Mouse (Mus musculus): ENCODE results near the gene Kif13a. TPM values are rescaled to one million over a fixed set of nuclear protein-coding genes. Genes with fewer than 3 reads are reported as not detected.

Kif13a gene
- total RNA-seq, 2 experiments from 2014 or later, result 24.6 to 28.2 TPM

- DNase-seq (ENCODE audit: low spot score in 2 of 2), result no peak
- intact Hi-C loops (cut with DNase I), result no loop called here
Measured at GRCm38 (mm10) chr13:46757946-46758345, 171.7 kb downstream of the Kif13a start.

- intact Hi-C loops (cut with DNase I), result no loop called here
- DNase-seq (ENCODE audit: low spot score in 2 of 2), result no peak
Measured at GRCm38 (mm10) chr13:46753294-46753693, 176.4 kb downstream of the Kif13a start.

- intact Hi-C loops (cut with DNase I), result no loop called here
- no peak for DNase-seq (ENCODE audit: low spot score in 2 of 2)
Measured at GRCm38 (mm10) chr13:46752566-46753229, 177.0 kb downstream of the Kif13a start.

- intact Hi-C loops (cut with DNase I), result no loop called here
- no peak for DNase-seq (ENCODE audit: low spot score in 2 of 2)
Measured at GRCm38 (mm10) chr13:46748138-46748873, 181.4 kb downstream of the Kif13a start.

- DNase-seq (ENCODE audit: low spot score in 2 of 2), result no peak
- intact Hi-C loops (cut with DNase I), result no loop called here
Measured at GRCm38 (mm10) chr13:46743821-46744220, 185.8 kb downstream of the Kif13a start.

GRCm38 (mm10) chr13:46742367-46742766 is 187.3 kb downstream of the Kif13a start:
- intact Hi-C loops (cut with DNase I), result no loop called here
- peak in 1 of 2 experiments; percentile 22 for DNase-seq (ENCODE audit: low spot score in 2 of 2)

- intact Hi-C loops (cut with DNase I), result no loop called here
- no peak for DNase-seq (ENCODE audit: low spot score in 2 of 2)
Measured at GRCm38 (mm10) chr13:46739426-46739825, 190.2 kb downstream of the Kif13a start.

- intact Hi-C loops (cut with DNase I), result no loop called here
- no peak for DNase-seq (ENCODE audit: low spot score in 2 of 2)
Measured at GRCm38 (mm10) chr13:46737482-46737881, 192.2 kb downstream of the Kif13a start.

GRCm38 (mm10) chr13:46736479-46736865 is 193.2 kb downstream of the Kif13a start:
- intact Hi-C loops (cut with DNase I), result no loop called here
- no peak for DNase-seq (ENCODE audit: low spot score in 2 of 2)

GRCm38 (mm10) chr13:46735808-46736478 is 193.7 kb downstream of the Kif13a start:
- intact Hi-C loops (cut with DNase I), result no loop called here
- peak; percentile 12 to 37 for DNase-seq (ENCODE audit: low spot score in 2 of 2)

GRCm38 (mm10) chr13:46735219-46735807 is 194.4 kb downstream of the Kif13a start:
- intact Hi-C loops (cut with DNase I), result no loop called here
- no peak for DNase-seq (ENCODE audit: low spot score in 2 of 2)

GRCm38 (mm10) chr13:46729998-46730397 is 199.7 kb downstream of the Kif13a start:
- no peak for DNase-seq (ENCODE audit: low spot score in 2 of 2)
- intact Hi-C loops (cut with DNase I), result loop anchor here (5.0 kb wide), 2 partner anchors 67 to 287 kb away; no protein-coding TSS in a partner anchor

- intact Hi-C loops (cut with DNase I), result loop anchor here (5.0 kb wide), 2 partner anchors 69 to 289 kb away; no protein-coding TSS in a partner anchor
- DNase-seq (ENCODE audit: low spot score in 2 of 2), result peak in 1 of 2 experiments; percentile 14
Measured at GRCm38 (mm10) chr13:46728411-46728810, 201.3 kb downstream of the Kif13a start.

GRCm38 (mm10) chr13:46727837-46728268 is 201.8 kb downstream of the Kif13a start, which contains the start of gene Nup153:
Gene Nup153, minus strand, starts transcription at chr13:46727940.
- peak; percentile 99 to 100 for DNase-seq (ENCODE audit: low spot score in 2 of 2)
- intact Hi-C loops (cut with DNase I), result loop anchor here (5.0 kb wide), 2 partner anchors 69 to 289 kb away; no protein-coding TSS in a partner anchor

GRCm38 (mm10) chr13:46727038-46727836 is 202.4 kb downstream of the Kif13a start:
- intact Hi-C loops (cut with DNase I), result loop anchor here (5.0 kb wide), 2 partner anchors 70 to 290 kb away; no protein-coding TSS in a partner anchor
- DNase-seq (ENCODE audit: low spot score in 2 of 2), result peak; percentile 54 to 55

GRCm38 (mm10) chr13:46726288-46727037 is 203.2 kb downstream of the Kif13a start:
- intact Hi-C loops (cut with DNase I), result loop anchor here (5.0 kb wide), 2 partner anchors 71 to 291 kb away; no protein-coding TSS in a partner anchor
- DNase-seq (ENCODE audit: low spot score in 2 of 2), result peak in 1 of 2 experiments; percentile 10

GRCm38 (mm10) chr13:46725227-46725626 is 204.4 kb downstream of the Kif13a start:
- intact Hi-C loops (cut with DNase I), result loop anchor here (5.0 kb wide), 2 partner anchors 72 to 292 kb away; no protein-coding TSS in a partner anchor
- no peak for DNase-seq (ENCODE audit: low spot score in 2 of 2)

- peak in 1 of 2 experiments; percentile 33 for DNase-seq (ENCODE audit: low spot score in 2 of 2)
- intact Hi-C loops (cut with DNase I), result no loop called here
Measured at GRCm38 (mm10) chr13:46724371-46724770, 205.3 kb downstream of the Kif13a start.
